Mouse (Mus musculus) neural tube, embryonic 12.5 days (tissue): Measurements from ENCODE around the gene Xpa. TPM values are rescaled to one million over a fixed set of nuclear protein-coding genes. Genes with fewer than 3 reads are reported as not detected.

Experiments used
- ATAC-seq: fragments of 200-750 bp; cut with Nextera tagmentation; 2 replicates; pipeline ENCODE4 v1.8.0; 2017; ENCODE audit warnings: low read depth, mild to moderate bottlenecking, moderate TSS enrichment, moderate library complexity; ENCODE audit not compliant: low FRiP score
- H3K27ac ChIP-seq: fragments of 300-500 bp; sonication (generic); 2 replicates; pipeline ENCODE4 v1.5.1; 2016
- H3K27me3 ChIP-seq: fragments of 300-500 bp; sonication (generic); replicated peaks from 2 replicates; pipeline ENCODE4 v1.6.1; 2016; ENCODE audit warnings: mild to moderate bottlenecking
- H3K36me3 ChIP-seq: fragments of 300-500 bp; sonication (generic); 2 replicates; pipeline ENCODE4 v1.6.1; 2016; ENCODE audit warnings: mild to moderate bottlenecking
- H3K4me1 ChIP-seq: fragments of 300-500 bp; sonication (generic); 2 replicates; pipeline ENCODE4 v1.6.1; 2016
- H3K4me2 ChIP-seq: fragments of 300-500 bp; sonication (generic); replicated peaks from 2 replicates; pipeline ENCODE4 v1.6.1; 2016; ENCODE audit warnings: mild to moderate bottlenecking
- H3K4me3 ChIP-seq: fragments of 300-500 bp; sonication (generic); 2 replicates; pipeline ENCODE4 v1.5.1; 2016
- H3K9ac ChIP-seq: fragments of 300-500 bp; sonication (generic); 2 replicates; pipeline ENCODE4 v1.6.1; 2016; ENCODE audit warnings: mild to moderate bottlenecking
- H3K9me3 ChIP-seq: fragments of 300-500 bp; sonication (generic); 2 replicates; pipeline ENCODE4 v1.6.1; 2016; ENCODE audit warnings: mild to moderate bottlenecking
- WGBS: fragments of 180-500 bp; shearing (Covaris S2); methylation state at CpG from one replicate; pipeline ENCODE4 v1.1.7; 2016; 5-methylcytosine and 5-hydroxymethylcytosine counted together
- polyA plus RNA-seq: library from polyadenylated mRNA; unstranded; fragments of >200 nt; fragmentation: Nextera tagmentation; extraction: Ambion mirVana; gene quantifications from 2 replicates; pipeline ENCODE4 v1.2.1, GENCODE M21; 2016

Xpa gene
- polyA plus RNA-seq, 1 experiment from 2014 or later: 28.9 TPM

DNA sequence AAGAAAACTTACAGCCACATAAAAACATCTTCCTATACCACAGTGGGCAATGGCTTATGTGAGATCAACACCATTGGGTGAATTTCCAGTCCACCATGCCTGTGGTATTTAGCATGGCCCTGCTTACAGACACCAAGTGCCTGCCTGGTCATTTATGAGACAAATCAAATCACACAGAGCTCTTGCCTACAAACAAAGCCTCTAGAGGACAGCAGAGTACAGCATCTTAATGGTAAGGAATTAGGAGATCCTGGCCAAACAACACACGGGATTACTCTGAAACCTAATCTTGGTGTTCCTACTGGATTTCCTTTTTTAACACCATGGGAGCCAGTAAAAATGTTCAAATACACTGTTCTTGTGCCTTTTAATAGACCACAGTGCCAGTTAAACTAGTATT lies 80.8 kb downstream of the Xpa start:
- ATAC-seq: no peak
- 86% methylated on average over 1 of the region's 1 CpGs for WGBS
- Histone ChIP-seq H3K36me3 (peaks cover 68% of the 10 kb centered on the region), H3K4me2 (no peak overlapping the region), H3K27me3 (no peaks in the 10 kb centered on the region), H3K27ac (no peak overlapping the region), H3K4me3 (no peak overlapping the region), H3K9me3 (no peaks in the 10 kb centered on the region), H3K9ac (no peak overlapping the region), H3K4me1 (no peaks in the 10 kb centered on the region)

DNA sequence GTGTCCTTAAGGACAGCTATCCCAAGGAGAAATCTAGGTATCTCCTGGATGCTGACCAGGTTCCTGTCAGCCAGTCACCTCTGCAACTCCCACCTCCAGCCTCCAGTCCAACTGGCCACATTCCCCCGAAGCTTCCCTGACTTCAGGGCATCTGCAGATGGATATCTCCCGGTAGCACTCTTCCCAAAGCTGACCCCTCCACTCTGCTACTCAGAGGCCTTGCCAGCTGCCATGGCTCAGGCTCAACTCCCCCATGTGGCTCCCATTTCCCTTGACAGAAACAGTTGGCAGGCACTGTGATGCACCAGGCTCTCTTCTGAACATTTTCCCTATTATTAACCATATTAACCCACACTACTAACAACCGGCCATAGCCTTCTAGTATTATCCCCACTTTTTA lies 84.8 kb downstream of the Xpa start:
- H3K4me2 ChIP-seq: no peak overlapping the region
- H3K4me3 ChIP-seq: no peak overlapping the region
- 83% methylated on average over 3 of the region's 3 CpGs for WGBS
- ATAC-seq: no peak
- peaks cover 29% of the 10 kb centered on the region for H3K36me3 ChIP-seq
- H3K27ac ChIP-seq: no peak overlapping the region
- no peaks in the 10 kb centered on the region for H3K4me1 ChIP-seq
- no peaks in the 10 kb centered on the region for H3K27me3 ChIP-seq
- no peak overlapping the region for H3K9ac ChIP-seq
- no peaks in the 10 kb centered on the region for H3K9me3 ChIP-seq

DNA sequence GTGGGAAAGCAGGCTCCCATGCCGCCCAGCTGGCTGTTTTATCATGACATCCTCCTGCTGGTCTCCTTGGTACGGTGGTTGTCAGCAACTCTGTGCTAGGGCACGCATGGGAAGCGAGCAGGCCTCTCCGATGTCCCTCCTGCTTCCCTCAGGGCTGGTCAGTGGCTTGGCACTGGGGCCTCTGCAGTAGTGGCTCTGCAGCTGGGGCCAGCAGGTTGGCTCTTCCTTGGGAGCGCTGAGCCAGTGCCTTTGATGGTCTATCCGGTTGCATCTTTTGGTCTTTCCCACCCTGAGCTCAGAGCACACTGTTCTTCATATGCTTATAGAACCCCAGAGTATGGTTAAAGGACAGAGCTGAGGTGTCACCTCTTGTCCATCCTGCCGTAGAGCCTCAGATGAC lies 86.0 kb downstream of the Xpa start:
- 90% methylated on average over 8 of the region's 8 CpGs for WGBS
- no peak for ATAC-seq

More for the DNA sequence above, 86.0 kb downstream of the Xpa start:
- no peaks in the 10 kb centered on the region for H3K4me1 ChIP-seq
- no peak overlapping the region for H3K4me2 ChIP-seq
- H3K9me3 ChIP-seq: no peaks in the 10 kb centered on the region
- no peak overlapping the region for H3K27ac ChIP-seq
- no peak overlapping the region for H3K9ac ChIP-seq
- no peaks in the 10 kb centered on the region for H3K27me3 ChIP-seq
- no peak overlapping the region for H3K4me3 ChIP-seq
- H3K36me3 ChIP-seq: peaks cover 17% of the 10 kb centered on the region

Other genes starting within 250 kb of the Xpa start
- gene Tdrd7, start 231.0 kb downstream of the Xpa start, polyA plus RNA-seq: 18.6 and 19.6 TPM in 2 replicates
- gene Tmod1, start 157.4 kb downstream of the Xpa start, polyA plus RNA-seq: 4.5 and 5.3 TPM in 2 replicates
- 107 TPM in 2 replicates for gene Ncbp1, start 57.7 kb downstream of the Xpa start, polyA plus RNA-seq
- 51.0 and 60.9 TPM in 2 replicates for gene Tstd2, start 57.6 kb downstream of the Xpa start, polyA plus RNA-seq
- gene Foxe1, start 147.3 kb upstream of the Xpa start, polyA plus RNA-seq: not detected in 2 replicates
- gene Trmo, start 193.1 kb upstream of the Xpa start, polyA plus RNA-seq: 8.5 and 10.3 TPM in 2 replicates
- 2.3 and 3.5 TPM in 2 replicates for gene Hemgn, start 217.2 kb upstream of the Xpa start, polyA plus RNA-seq